Mouse (Mus musculus) midbrain, postnatal 0 days (tissue): ENCODE data around the gene Gm47996. TPM values are rescaled to one million over a fixed set of nuclear protein-coding genes. Genes with fewer than 3 reads are reported as not detected.

Source experiments
- ATAC-seq: fragments of 200-750 bp; cut with Nextera tagmentation; 2 replicates; pipeline ENCODE4 v1.8.0; 2017; ENCODE audit warnings: moderate number of reproducible peaks, mild to moderate bottlenecking, moderate TSS enrichment, moderate library complexity; ENCODE audit not compliant: low FRiP score
- DNase-seq: peaks from one replicate; pipeline ENCODE4 v3.0.0-alpha.2; 2015; ENCODE audit warnings: low spot score
- H3K27ac ChIP-seq: fragments of 300-500 bp; sonication (generic); 2 replicates; pipeline ENCODE4 v1.5.1; 2014; ENCODE audit warnings: low read depth, mild to moderate bottlenecking, low read length, mixed read lengths
- H3K27me3 ChIP-seq: fragments of 300-500 bp; sonication (generic); 2 replicates; pipeline ENCODE4 v1.6.1; 2014; ENCODE audit warnings: low read length, control low read depth, mixed read lengths; ENCODE audit not compliant: insufficient read depth
- H3K36me3 ChIP-seq: fragments of 300-500 bp; sonication (generic); 2 replicates; pipeline ENCODE4 v1.6.1; 2014; ENCODE audit warnings: low read length, control low read depth, mixed read lengths; ENCODE audit not compliant: insufficient read depth
- H3K4me1 ChIP-seq: fragments of 300-500 bp; sonication (generic); 2 replicates; pipeline ENCODE4 v1.6.1; 2014; ENCODE audit warnings: mild to moderate bottlenecking, control low read depth, antibody characterized with exemption, low read length, mixed read lengths; ENCODE audit not compliant: insufficient read depth
- H3K4me2 ChIP-seq: fragments of 300-500 bp; sonication (generic); 2 replicates; pipeline ENCODE4 v1.6.1; 2014; ENCODE audit warnings: low read depth, mild to moderate bottlenecking, low read length, mixed read lengths; ENCODE audit not compliant: poor library complexity, severe bottlenecking
- H3K4me3 ChIP-seq: fragments of 300-500 bp; sonication (generic); 2 replicates; pipeline ENCODE4 v1.5.1; 2014; ENCODE audit warnings: low read depth, mild to moderate bottlenecking, low read length, moderate library complexity
- H3K9ac ChIP-seq: fragments of 300-500 bp; sonication (generic); replicated peaks from 2 replicates; pipeline ENCODE4 v1.6.1; 2014; ENCODE audit warnings: mild to moderate bottlenecking, low read length, moderate library complexity, mixed read lengths; ENCODE audit not compliant: poor library complexity, severe bottlenecking
- H3K9me3 ChIP-seq: fragments of 300-500 bp; sonication (generic); 2 replicates; pipeline ENCODE4 v1.6.1; 2016; ENCODE audit warnings: low read length, control low read depth
- CTCF ChIP-seq: IDR thresholded peaks from 2 replicates; pipeline ENCODE4 v1.5.1; 2016; ENCODE audit warnings: antibody characterized with exemption, mild to moderate bottlenecking
- WGBS: fragments of 180-500 bp; shearing (Covaris S2); extraction: QIAGEN DNeasy Blood & Tissue Kit; methylation state at CpG from one replicate; pipeline ENCODE4 v1.1.7; 2014; 5-methylcytosine and 5-hydroxymethylcytosine counted together
- polyA plus RNA-seq: library from polyadenylated mRNA; unstranded; fragments of >200 nt; fragmentation: Nextera tagmentation; extraction: Ambion mirVana; gene quantifications from 2 replicates; pipeline ENCODE4 v1.2.1, GENCODE M21; 2015
- total RNA-seq: library from RNA; depleted of rRNA; stranded (reverse); fragments of >200 nt; gene quantifications from 2 replicates; pipeline ENCODE4 v1.2.3, GENCODE M21; 2014

The Gm47996 gene
- total and polyA plus RNA-seq, 2 experiments from 2014 or later = not detected

DNA sequence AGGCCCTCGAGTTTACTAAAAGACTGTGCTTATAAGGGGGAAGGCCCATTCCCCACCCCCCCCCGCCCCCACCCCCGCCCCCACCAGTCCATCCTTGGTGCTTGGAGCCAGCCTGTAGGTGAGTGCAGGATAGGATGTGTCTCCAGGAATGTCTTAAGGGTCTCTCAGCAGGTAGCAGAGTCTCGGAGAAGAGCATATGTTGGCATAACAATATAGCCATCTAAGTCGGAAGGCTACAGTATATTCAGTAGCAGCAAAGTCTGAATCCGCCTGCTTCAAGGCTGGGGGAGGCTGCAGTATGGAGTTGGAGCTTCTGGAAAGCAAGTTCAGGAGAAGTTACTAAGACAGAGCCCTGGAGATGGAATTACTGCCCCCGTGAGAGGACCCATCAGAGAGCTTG, 10.2 kb downstream of the Gm47996 start:
- H3K4me3 ChIP-seq = no peak overlapping the region
- H3K4me1 ChIP-seq = no peaks in the 10 kb centered on the region
- DNase-seq = no peak
- no peak for ATAC-seq
- H3K36me3 ChIP-seq = no peaks in the 10 kb centered on the region
- H3K9ac ChIP-seq = no peak overlapping the region
- no peak overlapping the region for H3K4me2 ChIP-seq
- H3K9me3 ChIP-seq = no peaks in the 10 kb centered on the region
- no peak for TF ChIP-seq CTCF
- WGBS = 63% methylated on average over 7 of the region's 7 CpGs
- no peak overlapping the region for H3K27ac ChIP-seq
- H3K27me3 ChIP-seq = no peaks in the 10 kb centered on the region

DNA sequence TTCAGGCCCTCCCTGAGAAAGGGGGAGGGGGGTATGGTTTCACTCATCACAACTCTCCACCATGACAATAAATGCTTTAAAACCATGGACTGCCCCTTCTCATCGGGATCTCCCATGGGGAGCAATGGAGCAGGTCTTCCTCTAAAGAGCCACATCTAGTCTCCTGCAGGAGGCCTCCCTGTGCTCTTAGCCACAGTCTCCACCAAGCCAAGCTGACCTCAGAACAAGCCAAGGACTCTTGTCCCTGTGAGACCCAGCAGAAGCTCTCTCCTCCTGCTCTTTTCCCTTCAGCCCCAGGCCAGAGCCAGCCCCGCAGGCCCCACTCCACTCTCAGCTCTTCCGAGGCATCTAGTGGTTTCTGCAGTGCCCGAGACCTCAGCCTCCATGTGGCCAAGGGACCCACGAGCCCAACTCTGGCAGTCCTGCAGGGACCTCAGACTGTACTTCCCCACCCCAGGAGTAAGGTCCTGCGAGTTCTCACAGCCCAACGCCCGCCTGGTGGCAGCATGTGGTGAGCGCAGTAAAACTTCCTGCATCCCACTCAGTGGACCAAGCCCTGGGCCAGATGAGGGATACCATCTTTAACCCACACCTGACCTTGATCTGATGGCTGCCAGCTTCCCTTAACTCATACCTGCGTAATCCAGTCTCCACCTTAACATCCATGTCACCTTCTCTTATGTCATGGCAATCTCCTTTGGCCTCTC, 12.8 kb downstream of the Gm47996 start:
- 89% methylated on average over 10 of the region's 10 CpGs for WGBS
- H3K9me3 ChIP-seq = no peaks in the 10 kb centered on the region
- no peaks in the 10 kb centered on the region for H3K36me3 ChIP-seq
- ATAC-seq (no peak), DNase-seq (no peak)
- no peak for TF ChIP-seq CTCF
- H3K4me1 ChIP-seq = no peaks in the 10 kb centered on the region
- H3K27me3 ChIP-seq = no peaks in the 10 kb centered on the region
- no peak overlapping the region for H3K4me2 ChIP-seq
- H3K4me3 ChIP-seq = no peak overlapping the region
- no peak overlapping the region for H3K27ac ChIP-seq
- no peak overlapping the region for H3K9ac ChIP-seq

DNA sequence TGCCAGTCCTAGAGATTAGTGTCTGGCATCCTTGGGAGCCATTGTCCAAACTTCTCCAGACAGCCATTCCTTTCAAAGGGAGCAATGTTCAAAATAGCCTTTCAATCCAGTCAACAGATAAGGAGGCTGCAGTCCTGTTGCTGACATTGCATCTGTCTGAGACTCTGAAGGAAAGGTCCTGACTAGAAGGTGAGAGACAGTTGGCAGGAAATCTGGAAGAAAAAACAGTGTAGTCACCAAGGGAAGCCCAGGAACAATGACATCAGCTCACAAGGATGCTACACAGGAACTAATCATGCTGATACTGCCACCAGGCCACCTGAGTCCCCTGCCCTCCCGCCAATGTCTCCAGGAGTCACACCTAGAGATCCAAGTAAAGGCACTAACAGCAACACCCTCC, 13.4 kb downstream of the Gm47996 start:
- TF ChIP-seq CTCF = no peak
- H3K36me3 ChIP-seq = no peaks in the 10 kb centered on the region
- DNase-seq (no peak), ATAC-seq (no peak)
- no peaks in the 10 kb centered on the region for H3K4me1 ChIP-seq
- H3K4me2 ChIP-seq = no peak overlapping the region
- 89% methylated on average over 1 of the region's 1 CpGs for WGBS
- no peaks in the 10 kb centered on the region for H3K9me3 ChIP-seq
- H3K4me3 ChIP-seq = no peak overlapping the region
- H3K27ac ChIP-seq = no peak overlapping the region
- no peaks in the 10 kb centered on the region for H3K27me3 ChIP-seq
- no peak overlapping the region for H3K9ac ChIP-seq

DNA sequence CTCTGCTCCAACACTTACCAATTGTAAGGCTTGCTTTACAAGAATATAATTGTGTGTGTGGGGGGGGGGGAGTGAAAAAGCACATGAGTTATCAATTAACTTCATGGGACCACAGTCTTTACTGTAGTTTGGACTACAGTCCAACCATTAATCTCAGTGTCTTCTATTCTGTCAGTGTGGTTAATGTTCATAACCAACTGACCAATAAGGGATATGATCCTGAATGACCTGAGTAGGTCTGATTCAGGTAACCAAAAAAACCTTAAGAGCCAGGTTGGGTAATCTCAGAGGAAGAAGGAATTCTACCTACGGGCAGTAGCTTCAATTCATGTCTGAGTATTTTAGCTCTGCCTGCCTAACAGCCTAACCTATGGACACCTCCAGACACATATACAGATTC, 14.6 kb downstream of the Gm47996 start:
- H3K27me3 ChIP-seq = no peaks in the 10 kb centered on the region
- 100% methylated on average over 1 of the region's 1 CpGs for WGBS
- no peak overlapping the region for H3K4me2 ChIP-seq
- no peaks in the 10 kb centered on the region for H3K4me1 ChIP-seq
- ATAC-seq (no peak), DNase-seq (no peak)
- no peak overlapping the region for H3K9ac ChIP-seq
- H3K4me3 ChIP-seq = no peak overlapping the region
- TF ChIP-seq CTCF = no peak
- H3K27ac ChIP-seq = no peak overlapping the region
- H3K36me3 ChIP-seq = no peaks in the 10 kb centered on the region
- no peaks in the 10 kb centered on the region for H3K9me3 ChIP-seq

DNA sequence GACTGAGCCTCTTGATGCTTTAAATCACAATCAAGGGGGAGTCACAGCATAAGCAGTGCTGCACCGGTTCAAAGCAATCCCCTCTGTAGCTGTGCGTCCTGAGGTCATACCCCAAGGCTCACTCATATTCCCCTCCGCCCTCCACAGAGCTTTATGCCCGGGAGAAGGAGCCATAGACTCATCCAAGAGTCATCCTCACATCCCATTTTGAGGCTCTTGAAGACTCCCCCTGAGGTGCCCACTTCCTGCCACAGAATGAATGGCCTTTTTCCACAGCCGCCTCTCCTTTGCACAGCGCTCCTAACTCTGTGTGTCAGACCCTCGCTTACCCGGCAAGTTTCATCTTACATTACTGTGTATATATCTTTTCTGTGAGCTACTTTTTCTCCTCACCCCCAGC, 17.6 kb downstream of the Gm47996 start:
- no peak for ATAC-seq
- Histone ChIP-seq H3K4me1 (no peaks in the 10 kb centered on the region), H3K27ac (no peak overlapping the region), H3K27me3 (no peaks in the 10 kb centered on the region), H3K9ac (no peak overlapping the region), H3K4me3 (no peak overlapping the region), H3K4me2 (no peak overlapping the region), H3K36me3 (no peaks in the 10 kb centered on the region), H3K9me3 (no peaks in the 10 kb centered on the region)
- DNase-seq = no peak
- WGBS = 84% methylated on average over 8 of the region's 8 CpGs
- TF ChIP-seq CTCF = no peak

DNA sequence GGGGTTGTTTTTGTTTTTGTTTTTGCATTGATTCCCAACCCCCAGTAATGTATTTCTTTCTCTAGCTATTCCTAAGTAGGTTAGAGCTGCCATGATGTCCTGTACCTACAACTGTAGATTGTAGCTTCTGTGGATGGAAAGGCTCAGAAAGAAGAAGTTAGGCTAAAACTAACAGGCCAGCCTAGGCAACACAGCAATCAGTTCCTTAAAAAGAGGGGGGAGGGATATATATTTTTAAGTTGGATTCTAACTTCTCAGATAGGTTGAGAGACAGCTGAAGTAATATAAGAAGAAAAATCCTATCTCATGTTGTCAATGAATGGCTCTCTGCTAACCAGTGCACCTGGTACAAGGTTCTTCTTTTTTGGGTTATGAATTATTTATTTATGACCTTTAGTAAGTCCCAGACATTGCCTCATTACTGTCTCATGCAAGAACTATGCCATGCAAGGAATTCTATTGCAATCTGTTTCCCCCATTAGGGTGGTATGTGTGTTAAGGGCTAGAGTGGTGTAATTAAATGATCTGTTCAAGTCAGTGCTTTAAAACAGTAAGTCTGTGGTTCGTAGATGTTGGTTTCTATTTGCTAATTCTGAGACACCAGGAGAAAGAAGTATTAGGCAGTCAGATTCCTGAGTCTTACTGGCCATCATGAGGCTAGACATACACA, 18.5 kb downstream of the Gm47996 start:
- H3K36me3 ChIP-seq = no peaks in the 10 kb centered on the region
- H3K27me3 ChIP-seq = no peaks in the 10 kb centered on the region
- no peak overlapping the region for H3K4me3 ChIP-seq
- DNase-seq = no peak
- H3K9ac ChIP-seq = no peak overlapping the region
- 77% methylated on average over 1 of the region's 1 CpGs for WGBS
- no peak overlapping the region for H3K4me2 ChIP-seq
- TF ChIP-seq CTCF = no peak
- H3K9me3 ChIP-seq = no peaks in the 10 kb centered on the region
- no peak overlapping the region for H3K27ac ChIP-seq
- no peaks in the 10 kb centered on the region for H3K4me1 ChIP-seq
- ATAC-seq = no peak
